Mouse (Mus musculus) lung, adult 2 months (tissue): ENCODE data around the gene Pkdrej.

Source experiments
- CTCF ChIP-seq: fragments of 200-500 bp; IDR thresholded peaks from 2 replicates; pipeline ENCODE4 v1.5.1; 2011; ENCODE audit warnings: mild to moderate bottlenecking, low read length, control low read depth; ENCODE audit not compliant: insufficient read depth
- POLR2A ChIP-seq: fragments of 200-500 bp; IDR thresholded peaks from 2 replicates; pipeline ENCODE4 v1.6.1; 2011; ENCODE audit warnings: low read depth, mild to moderate bottlenecking, control low read depth, low read length, borderline replicate concordance; ENCODE audit errors: extremely low read depth

GRCm38 (mm10) chr15:85845071-85845470 is 23.5 kb upstream of the Pkdrej start:
- no peak for TF ChIP-seq CTCF
- no peak for TF ChIP-seq POLR2A
